Mouse (Mus musculus) brown adipose tissue, adult 24 weeks (tissue): Measurements from ENCODE around the gene Slc2a6. TPM values are rescaled to one million over a fixed set of nuclear protein-coding genes. Genes with fewer than 3 reads are reported as not detected.

Source experiments
- H3K27ac ChIP-seq: fragments of 200-500 bp; replicated peaks from 2 replicates; pipeline ENCODE4 v1.5.1; 2012; ENCODE audit warnings: low read depth, mild to moderate bottlenecking, low read length
- H3K4me1 ChIP-seq: fragments of 200-500 bp; 2 replicates; pipeline ENCODE4 v1.6.1; 2012; ENCODE audit warnings: low read length, mixed read lengths; ENCODE audit not compliant: control insufficient read depth, insufficient read depth, insufficient read length
- H3K4me3 ChIP-seq: fragments of 200-500 bp; 2 replicates; pipeline ENCODE4 v1.5.1; 2012; ENCODE audit warnings: low read depth, mild to moderate bottlenecking, low read length, moderate library complexity; ENCODE audit not compliant: insufficient read depth
- polyA plus RNA-seq: library from polyadenylated mRNA; stranded (reverse); fragments of >200 nt; gene quantifications from 2 replicates; pipeline ENCODE4 v1.2.4, GENCODE M21; 2012; ENCODE audit not compliant: missing spikeins, insufficient read depth, insufficient read length

Slc2a6 gene
- not detected in 2 replicates for polyA plus RNA-seq

DNA sequence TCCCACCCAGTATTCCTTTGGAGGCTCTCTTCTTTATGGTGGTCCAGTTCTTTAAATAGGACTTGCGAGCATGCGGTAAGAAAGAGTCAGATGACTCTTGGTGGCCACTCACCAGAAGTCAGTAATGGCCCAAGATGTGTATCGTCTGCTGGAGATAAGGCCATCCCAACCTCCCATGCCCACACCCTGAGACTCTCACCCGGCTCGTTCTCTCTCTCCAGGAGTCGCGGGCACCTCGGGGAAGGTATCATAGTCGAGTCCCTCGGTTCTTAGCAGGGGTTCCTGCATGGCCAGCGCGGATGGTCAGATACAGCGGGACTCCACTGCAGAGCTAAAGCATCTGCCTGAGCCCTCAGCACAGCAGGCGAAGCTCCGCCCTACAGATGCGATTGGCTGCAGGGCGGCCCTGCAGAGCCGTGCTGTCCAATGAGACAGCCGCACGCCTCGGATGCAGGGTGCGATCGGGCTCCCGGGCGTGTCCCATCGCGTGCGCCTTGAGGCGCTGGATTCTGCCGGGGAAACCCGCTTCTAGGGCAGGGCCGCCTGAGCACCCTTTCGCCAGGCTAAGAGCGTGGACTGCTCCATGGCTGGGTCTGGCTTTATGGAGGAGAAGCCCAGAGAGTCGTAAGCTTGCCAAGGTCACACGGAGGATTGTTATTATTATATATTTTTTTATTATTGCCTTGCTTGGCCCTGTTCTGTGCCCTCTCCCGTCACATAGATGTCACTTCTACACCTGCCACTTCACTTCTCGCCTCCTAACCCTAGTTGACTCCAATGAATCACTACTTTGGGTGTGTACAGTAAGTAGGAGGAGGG is at the start of gene Slc2a6:
Gene Slc2a6, minus strand, starts transcription at position 381 of the 819 bp plus-strand sequence.
- Histone ChIP-seq H3K4me3 (no peak within 1 kb of the TSS), H3K4me1 (no peaks in the 10 kb centered on the region), H3K27ac (no peak within 1 kb of the TSS)

DNA sequence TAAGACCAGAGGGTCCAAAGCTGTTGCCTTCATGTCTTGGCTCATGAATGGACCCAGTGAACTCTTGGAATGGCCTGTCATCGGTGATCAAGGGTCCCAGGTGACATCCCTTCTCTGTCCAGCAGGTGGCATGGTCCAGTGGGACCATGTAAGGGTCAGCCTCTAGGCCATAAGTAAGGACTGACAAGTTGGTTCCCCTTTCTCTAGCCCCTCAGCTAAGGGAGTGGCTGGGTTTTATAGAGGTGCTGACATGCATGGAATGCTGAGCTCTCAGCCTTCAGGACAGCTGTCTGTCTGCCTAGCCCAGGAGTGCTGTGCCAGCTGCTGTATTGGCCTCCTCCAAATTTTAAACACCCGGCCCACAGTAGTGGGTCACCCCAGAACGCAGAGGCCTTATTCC is 47.7 kb upstream of the Slc2a6 start:
- H3K4me1 ChIP-seq = peaks cover 9% of the 10 kb centered on the region
- H3K4me3 ChIP-seq = no peak overlapping the region
- no peak overlapping the region for H3K27ac ChIP-seq

DNA sequence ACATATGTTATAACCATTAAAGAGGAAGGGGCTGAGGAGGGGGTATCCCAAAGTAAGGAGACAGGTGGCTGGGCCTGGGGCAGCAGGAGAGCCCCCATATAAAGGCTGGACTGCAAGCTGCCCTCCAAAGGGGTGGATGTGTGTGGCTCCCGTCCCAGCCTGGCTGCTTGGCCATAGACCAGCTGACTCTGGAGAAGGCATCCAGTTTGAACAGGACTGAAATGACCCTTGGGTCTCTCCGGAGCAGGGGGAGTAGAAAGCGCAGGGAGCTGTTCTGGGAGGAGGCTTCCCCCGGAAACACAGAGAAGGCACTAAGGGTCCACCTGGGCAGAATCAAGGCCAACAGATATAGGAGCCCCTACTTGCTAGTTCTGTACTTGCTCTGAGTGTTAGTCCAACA is 47.0 kb upstream of the Slc2a6 start:
- H3K27ac ChIP-seq = no peak overlapping the region
- peaks cover 12% of the 10 kb centered on the region for H3K4me1 ChIP-seq
- no peak overlapping the region for H3K4me3 ChIP-seq

DNA sequence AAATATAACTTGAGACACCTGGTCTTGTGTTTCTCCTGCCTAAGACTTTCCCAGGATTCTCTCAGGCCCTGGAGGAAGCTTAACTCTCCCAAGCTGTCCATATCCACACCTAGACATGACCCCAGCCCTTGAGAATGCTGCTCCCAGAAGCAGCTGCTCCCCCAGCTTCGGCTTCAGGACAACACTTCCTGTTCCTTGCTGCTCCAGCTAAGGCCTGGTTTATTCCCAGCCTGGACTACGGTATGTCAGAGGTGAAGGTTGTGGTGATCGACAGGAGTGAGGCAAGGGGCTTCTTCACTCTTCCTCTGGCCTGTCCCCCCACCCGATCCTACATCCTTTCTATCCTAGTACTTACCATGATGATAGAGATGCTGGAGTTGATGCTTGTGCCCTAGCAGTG is 45.6 kb upstream of the Slc2a6 start:
- Histone ChIP-seq H3K4me3 (no peak overlapping the region), H3K27ac (no peak overlapping the region), H3K4me1 (peaks cover 7% of the 10 kb centered on the region)

DNA sequence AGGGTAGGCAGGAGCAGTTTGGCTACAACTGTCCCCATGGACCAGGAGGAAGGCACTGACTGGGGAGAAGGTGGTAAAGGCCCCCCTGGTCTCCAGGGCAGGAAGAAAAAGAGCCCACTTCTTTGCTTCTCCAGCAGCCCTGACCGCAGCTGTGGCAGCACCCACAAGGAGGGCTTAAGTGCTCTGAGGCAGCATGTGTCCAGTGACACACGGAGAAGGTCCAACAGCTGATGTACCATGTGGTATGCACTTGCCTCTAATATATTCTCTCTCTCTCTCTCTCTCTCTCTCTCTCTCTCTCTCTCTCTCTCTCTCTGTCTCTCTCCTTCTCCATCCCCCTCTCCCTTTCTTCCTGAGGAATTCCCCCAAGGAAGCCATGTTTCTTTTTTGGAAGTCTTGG is 44.2 kb upstream of the Slc2a6 start, which contains the start of gene Mymk:
Gene Mymk, minus strand, starts transcription at position 202 of the 400 bp plus-strand sequence.
- Histone ChIP-seq H3K4me3 (no peak within 1 kb of the TSS), H3K27ac (no peak within 1 kb of the TSS), H3K4me1 (peaks cover 4% of the 10 kb centered on the region; the same call in 1 of the 2 replicates)

DNA sequence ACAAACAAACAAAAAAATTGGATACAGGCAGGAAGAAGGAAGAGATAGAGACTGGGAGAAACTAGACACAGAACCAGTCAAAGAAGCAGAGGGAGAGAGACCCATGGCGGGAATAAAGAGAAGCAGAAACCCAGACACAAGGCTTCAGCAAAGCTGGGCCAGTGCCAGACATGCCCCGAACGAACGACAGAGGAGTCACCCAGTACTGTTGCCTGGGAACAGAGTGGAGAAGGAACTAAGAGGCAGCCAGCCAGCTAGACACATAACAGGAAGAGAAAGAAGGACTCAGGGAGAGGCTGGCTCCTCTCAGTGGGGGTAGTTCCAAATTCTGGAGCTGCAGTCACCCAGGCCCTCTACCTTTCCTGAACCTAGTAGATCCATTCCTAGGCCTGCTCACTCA is 43.3 kb upstream of the Slc2a6 start:
- peaks cover 4% of the 10 kb centered on the region; the same call in 1 of the 2 replicates for H3K4me1 ChIP-seq
- no peak overlapping the region for H3K27ac ChIP-seq
- H3K4me3 ChIP-seq = no peak overlapping the region

DNA sequence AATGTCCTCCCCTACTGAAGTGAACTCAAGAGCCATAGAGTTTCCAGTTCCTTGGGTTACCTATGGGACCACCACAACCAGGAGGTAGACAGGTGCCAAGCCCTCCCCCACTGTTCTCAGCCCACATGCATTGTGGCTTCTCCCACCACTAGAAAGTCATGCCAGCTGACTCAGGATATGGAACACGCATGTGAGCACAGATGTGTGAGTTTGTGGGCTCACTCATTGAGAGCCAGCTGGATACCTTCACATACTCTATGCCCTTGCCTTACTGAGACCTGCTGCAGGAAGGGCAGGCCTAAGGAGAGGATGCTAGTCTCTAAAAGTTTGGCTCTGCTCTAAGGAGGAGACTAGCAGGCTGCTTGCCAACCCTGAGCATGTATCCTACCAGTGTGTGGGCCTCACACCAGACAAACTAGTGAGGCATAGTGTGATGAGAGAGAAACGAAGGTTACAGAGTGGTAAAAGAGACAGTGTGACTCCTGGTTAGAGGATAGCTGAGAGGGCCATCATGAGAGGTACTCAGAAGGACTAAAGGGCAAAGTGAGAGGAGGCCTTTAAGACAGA is 42.5 kb upstream of the Slc2a6 start:
- Histone ChIP-seq H3K4me1 (peaks cover 4% of the 10 kb centered on the region; the same call in 1 of the 2 replicates), H3K27ac (no peak overlapping the region), H3K4me3 (no peak overlapping the region)

DNA sequence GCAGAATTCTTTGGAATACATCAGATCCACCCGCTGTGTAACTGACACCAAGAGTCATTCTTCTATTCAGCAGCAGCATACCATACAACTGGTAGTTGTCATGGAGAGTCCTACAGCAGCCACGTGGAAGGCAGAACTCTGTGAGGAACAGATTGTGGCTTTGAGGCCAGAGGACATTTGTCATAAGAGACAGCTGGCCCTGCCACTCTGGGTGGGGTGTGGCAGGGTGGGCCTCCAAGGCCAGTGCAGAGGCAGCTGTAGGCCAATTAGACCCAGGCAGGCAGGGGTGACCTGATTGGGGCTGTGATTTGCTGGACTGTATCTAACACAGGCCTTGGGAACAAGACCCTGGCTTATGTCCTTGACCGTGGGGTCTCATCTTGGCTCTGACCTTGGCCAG is 41.8 kb upstream of the Slc2a6 start:
- Histone ChIP-seq H3K4me3 (no peak overlapping the region), H3K4me1 (peaks cover 4% of the 10 kb centered on the region; the same call in 1 of the 2 replicates), H3K27ac (no peak overlapping the region)

DNA sequence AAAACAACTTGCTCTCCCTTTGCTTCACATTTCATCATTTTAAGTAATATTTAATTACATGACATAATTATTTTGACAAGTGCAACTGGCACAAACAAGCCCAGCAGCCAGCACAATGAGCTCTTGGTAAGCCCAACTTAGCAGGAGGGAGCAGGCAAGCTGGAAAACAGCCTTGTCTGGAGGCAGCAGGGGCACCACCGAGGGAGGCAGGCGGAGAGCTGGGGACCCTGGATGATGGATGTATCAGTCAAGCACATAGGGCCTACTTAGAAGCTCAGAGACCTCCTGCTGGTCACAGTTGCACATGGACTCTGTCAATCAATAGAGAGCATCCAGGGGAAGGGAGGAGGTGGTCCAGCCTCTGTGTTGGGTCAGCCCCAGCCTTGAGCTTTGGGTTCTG is 40.2 kb upstream of the Slc2a6 start:
- Histone ChIP-seq H3K27ac (no peak overlapping the region), H3K4me1 (peaks cover 4% of the 10 kb centered on the region; the same call in 1 of the 2 replicates), H3K4me3 (no peak overlapping the region)

DNA sequence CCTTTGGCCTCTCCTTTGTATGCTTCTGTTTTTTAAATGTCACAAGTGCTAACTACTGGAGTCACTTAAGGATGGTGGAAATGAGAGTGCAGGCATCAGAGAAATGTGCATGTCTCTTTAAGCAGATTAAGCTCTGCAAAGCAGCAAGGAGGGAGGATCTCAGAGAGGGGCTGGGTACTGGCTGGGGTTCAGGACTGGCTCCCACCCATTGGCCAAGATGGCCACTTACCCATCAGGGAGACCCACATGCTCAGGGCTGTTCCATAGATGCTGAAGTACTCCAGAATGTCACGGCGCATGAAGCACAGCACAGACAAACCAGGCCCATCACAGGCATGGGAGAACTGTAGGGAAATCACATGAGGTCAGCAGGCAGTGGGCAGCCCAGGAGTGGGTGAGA is 39.3 kb upstream of the Slc2a6 start:
- H3K27ac ChIP-seq = no peak overlapping the region
- H3K4me3 ChIP-seq = no peak overlapping the region
- peaks cover 4% of the 10 kb centered on the region; the same call in 1 of the 2 replicates for H3K4me1 ChIP-seq

DNA sequence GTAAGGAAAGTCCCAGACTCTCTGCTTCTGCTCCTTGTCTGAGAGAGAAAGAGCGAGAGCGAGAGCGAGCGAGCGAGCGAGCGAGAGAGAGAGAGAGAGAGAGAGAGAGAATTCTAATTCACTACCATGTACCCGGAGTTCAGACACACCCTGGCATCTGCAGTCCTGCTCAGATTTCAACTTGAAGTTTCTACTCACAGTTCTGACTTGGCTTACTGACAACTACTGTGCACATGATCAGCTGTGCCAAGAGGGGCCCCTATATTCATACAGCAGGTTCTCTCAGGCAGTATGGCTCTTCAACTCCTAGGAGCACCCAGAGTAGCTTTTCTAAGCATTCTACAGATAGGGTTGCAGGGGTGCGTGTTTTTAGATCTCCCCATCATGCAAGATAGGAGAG is 31.4 kb upstream of the Slc2a6 start:
- no peaks in the 10 kb centered on the region for H3K4me1 ChIP-seq
- H3K27ac ChIP-seq = no peak overlapping the region
- H3K4me3 ChIP-seq = no peak overlapping the region

DNA sequence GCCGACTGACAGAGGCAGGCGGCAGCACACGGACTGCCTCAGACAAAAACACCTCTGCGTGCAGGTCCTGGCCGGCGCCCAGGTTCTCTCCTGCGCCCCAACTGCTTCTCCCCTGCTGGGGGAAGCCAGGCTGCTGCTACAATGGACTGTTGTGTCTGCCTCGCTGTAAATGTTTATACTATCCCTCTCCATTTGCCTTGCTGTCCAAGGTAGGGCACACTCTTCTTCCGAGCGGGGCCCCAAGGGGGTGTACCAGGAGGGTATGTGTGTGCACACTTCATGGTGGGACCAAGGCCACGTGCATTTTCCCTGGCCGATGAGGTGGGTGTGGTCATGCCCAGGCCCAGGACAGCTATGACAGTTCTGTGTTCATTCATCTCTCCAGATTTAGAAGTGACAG is 31.0 kb upstream of the Slc2a6 start:
- Histone ChIP-seq H3K27ac (no peak overlapping the region), H3K4me1 (no peaks in the 10 kb centered on the region), H3K4me3 (no peak overlapping the region)

DNA sequence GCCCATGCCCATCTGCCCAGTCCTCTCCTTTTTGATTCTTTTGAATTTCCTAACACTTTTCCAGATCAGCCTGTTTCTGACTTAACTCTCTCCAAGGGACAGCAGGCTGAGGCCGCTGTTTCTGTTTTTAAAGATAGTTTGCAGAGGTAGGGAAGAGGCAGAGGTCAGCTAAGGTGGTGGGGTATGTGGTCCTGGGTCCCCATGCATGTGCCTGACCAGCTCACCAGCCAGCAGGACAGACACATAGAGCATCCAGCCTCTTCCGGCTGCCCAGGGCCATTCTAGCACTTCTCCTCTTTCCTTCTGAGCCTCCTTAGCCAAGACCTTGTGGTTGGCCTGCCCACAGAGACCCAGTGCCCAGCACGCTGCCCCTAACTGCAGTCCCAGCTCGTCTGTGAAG is 30.5 kb upstream of the Slc2a6 start:
- H3K4me1 ChIP-seq = no peaks in the 10 kb centered on the region
- no peak overlapping the region for H3K27ac ChIP-seq
- no peak overlapping the region for H3K4me3 ChIP-seq

DNA sequence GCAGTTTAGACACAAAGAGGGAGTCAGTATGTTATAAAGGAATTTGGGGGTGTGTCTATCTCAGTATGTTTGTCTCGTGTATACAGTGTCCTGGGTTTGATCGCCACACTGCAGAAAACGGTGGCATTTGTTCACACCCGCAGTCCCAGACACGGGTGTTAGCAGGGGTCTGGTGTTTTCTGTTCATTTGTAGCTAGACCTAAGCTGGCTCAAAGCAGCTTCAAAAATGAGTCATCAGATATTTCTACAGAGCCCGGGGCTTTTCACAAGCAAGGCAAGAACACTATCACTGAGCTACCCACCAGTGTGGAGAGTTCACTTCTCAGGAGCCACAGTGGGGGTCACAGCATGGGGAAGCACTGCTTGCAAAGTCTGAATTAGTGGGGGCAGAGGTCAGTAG is 21.6 kb upstream of the Slc2a6 start:
- H3K4me3 ChIP-seq = no peak overlapping the region
- H3K27ac ChIP-seq = no peak overlapping the region
- no peaks in the 10 kb centered on the region; the same call in 1 of the 2 replicates for H3K4me1 ChIP-seq

DNA sequence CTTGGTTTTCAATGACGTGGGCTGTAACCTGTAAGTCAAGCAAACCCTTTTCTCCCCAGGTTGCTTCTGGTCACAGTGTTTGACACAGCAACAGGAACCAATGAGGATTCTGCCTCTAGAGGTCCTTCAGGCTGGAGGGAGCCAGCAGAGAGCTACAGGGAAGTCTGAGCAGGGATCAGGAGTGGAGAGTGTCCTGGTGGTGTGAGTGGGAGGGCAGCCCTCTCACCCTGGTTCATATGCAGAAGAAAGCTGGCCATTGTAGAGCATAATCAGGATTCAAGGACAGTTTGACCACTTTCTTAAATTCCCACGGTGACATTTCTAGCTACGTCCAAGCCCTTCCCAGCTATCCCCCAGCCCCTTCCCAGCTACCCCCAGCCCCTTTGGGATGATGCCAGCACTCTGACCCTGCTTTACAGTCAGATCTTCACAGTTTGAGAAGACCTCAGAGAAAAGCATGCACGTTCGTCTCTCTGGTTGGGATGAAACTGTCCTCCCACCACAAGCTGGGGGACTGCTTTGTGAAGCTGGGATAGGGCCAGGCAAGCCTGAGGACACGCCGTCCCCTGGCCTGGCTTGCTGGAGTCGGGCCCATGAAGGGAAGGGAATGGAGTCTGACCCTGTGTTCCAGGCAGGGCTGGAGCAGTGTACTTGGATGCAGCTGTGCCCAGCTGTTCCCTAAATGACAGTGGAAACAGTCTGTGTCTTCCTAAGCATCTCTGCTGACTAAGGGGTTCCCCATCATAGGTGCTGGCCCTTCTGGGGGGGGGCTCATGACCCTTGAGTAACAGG is 18.4 kb upstream of the Slc2a6 start:
- Histone ChIP-seq H3K27ac (no peak overlapping the region), H3K4me1 (peaks cover 3% of the 10 kb centered on the region; the same call in 1 of the 2 replicates), H3K4me3 (no peak overlapping the region)
